ENCODE assay signal across 8 mouse cellular contexts in the genomic region with DNA sequence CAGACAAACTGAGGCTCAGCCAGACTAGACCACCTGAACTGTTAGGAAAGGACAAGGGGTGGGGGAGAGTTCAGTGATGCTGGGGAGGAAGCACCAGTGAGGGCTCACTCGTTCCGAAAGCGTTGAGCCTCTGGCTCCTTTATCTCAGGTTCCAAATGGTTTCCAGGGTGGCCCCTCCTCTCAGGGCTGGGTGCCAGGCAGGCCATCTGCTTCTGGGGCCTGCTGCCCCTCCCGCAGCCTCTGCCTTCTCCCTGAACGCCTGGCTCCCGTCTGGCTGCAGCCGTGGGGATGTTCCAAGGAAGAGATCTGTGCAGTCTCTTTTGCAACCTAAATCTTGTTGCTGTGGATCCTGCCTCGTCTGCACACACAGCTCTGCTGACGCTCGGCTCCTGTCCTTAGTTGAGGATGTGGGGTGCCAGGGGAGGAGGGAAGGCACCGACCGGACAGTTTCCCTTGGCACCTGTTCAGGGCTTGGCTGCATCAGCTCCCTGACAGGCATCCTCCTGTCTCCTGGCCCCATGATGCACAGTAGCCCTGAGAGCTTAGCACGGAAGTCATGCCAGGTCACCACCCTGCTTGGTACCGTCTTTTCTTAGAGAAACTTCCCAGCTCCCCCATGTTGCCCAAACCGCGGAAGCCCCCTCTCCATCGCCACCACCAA. TPM values are rescaled to one million over a fixed set of nuclear protein-coding genes. Genes with fewer than 3 reads are reported as not detected.
DNase-seq lines count a peak whose midpoint lies in the region; ATAC-seq and TF ChIP-seq lines count a peak whose summit lies in the region.

No protein-coding gene starts in this region.

- peak overlapping the region; percentile 18; the same call in 1 of the 2 replicates for H3K4me2 ChIP-seq in embryonic facial prominence, embryonic 14.5 days (ENCODE audit: low read depth, low read length)
- H3K4me2 ChIP-seq in kidney, embryonic 14.5 days (replicated peaks; ENCODE audit: low read depth, low read length), result no peak overlapping the region
- H3K4me2 ChIP-seq in neural tube, embryonic 15.5 days, result peak overlapping the region; percentile 7

- 51% methylated on average over 15 of the region's 17 CpGs for WGBS in embryonic facial prominence, embryonic 14.5 days
- 59% methylated on average over 17 of the region's 17 CpGs for WGBS in kidney, embryonic 14.5 days
- 25% methylated on average over 17 of the region's 17 CpGs for WGBS in liver, adult 2 months
- 44% methylated on average over 17 of the region's 17 CpGs for WGBS in neural tube, embryonic 15.5 days

- H3K9ac ChIP-seq in embryonic facial prominence, embryonic 14.5 days (ENCODE audit: low read depth, low read length), result peak overlapping the region; percentile 22; the same call in 1 of the 2 replicates
- no peak overlapping the region for H3K9ac ChIP-seq in kidney, embryonic 14.5 days (ENCODE audit: low read depth, low read length)
- no peak overlapping the region for H3K9ac ChIP-seq in liver, adult 2 months (ENCODE audit: low read depth, low read length)
- H3K9ac ChIP-seq in neural tube, embryonic 15.5 days (replicated peaks), result no peak overlapping the region

- peak; percentile 47 for ATAC-seq in embryonic facial prominence, embryonic 14.5 days (ENCODE audit: low read depth)
- peak; percentile 12; the same call in 1 of the 2 replicates for ATAC-seq in kidney, embryonic 14.5 days (ENCODE audit: low FRiP score, low TSS enrichment)
- peak; percentile 53; the same call in 1 of the 2 replicates for ATAC-seq in neural tube, embryonic 15.5 days (ENCODE audit: low FRiP score)

- no peaks in the 10 kb centered on the region for H3K36me3 ChIP-seq in embryonic facial prominence, embryonic 14.5 days (ENCODE audit: control insufficient read depth, insufficient read depth, low read length)
- H3K36me3 ChIP-seq in kidney, embryonic 14.5 days (ENCODE audit: control insufficient read depth, insufficient read depth, low read length), result no peaks in the 10 kb centered on the region
- H3K36me3 ChIP-seq in liver, adult 2 months (ENCODE audit: control insufficient read depth, insufficient read depth, low read length), result peaks cover 7% of the 10 kb centered on the region; the same call in 1 of the 2 replicates
- no peaks in the 10 kb centered on the region for H3K36me3 ChIP-seq in neural tube, embryonic 15.5 days

- no peak for TF ChIP-seq CTCF in brain, embryonic 14.5 days (IDR thresholded peaks at IDR 0.05; ENCODE audit: borderline replicate concordance, extremely low read depth, insufficient read depth, insufficient read length)
- TF ChIP-seq CTCF in liver, adult 2 months (IDR thresholded peaks at IDR 0.05; ENCODE audit: low read depth, low read length), result no peak

- peak; percentile 92 for DNase-seq in brain, embryonic 14.5 days (ENCODE audit: low read depth)
- peak; percentile 88 for DNase-seq in embryonic facial prominence, embryonic 14.5 days (ENCODE audit: low spot score)
- DNase-seq in heart, adult 8-10 months (ENCODE audit: low spot score), result peak; percentile 85
- peak; percentile 64 for DNase-seq in liver, adult 2 months (ENCODE audit: extremely low read depth, low read depth, low spot score)
- DNase-seq in urinary bladder, adult 18-20 months (ENCODE audit: low spot score in 2 of 2), result peak; percentile 34 to 79
- no peak for DNase-seq in thymus, postnatal 14 days

- no peak for TF ChIP-seq POLR2A in brain, embryonic 14.5 days (IDR thresholded peaks at IDR 0.05; ENCODE audit: borderline replicate concordance, extremely low read depth, insufficient read depth, insufficient read length, poor library complexity, severe bottlenecking)
- no peak for TF ChIP-seq POLR2A in liver, adult 2 months (IDR thresholded peaks at IDR 0.05; ENCODE audit: extremely low read depth, insufficient read depth, low read length)

- H3K79me2 ChIP-seq in liver, adult 2 months (ENCODE audit: control insufficient read depth, insufficient read depth, low read length), result peaks cover 22% of the 10 kb centered on the region; the same call in 1 of the 2 replicates

- H3K9me3 ChIP-seq in embryonic facial prominence, embryonic 14.5 days (ENCODE audit: control insufficient read depth, low read length), result no peaks in the 10 kb centered on the region
- no peaks in the 10 kb centered on the region for H3K9me3 ChIP-seq in kidney, embryonic 14.5 days (ENCODE audit: control insufficient read depth, low read length)
- H3K9me3 ChIP-seq in neural tube, embryonic 15.5 days (replicated peaks), result no peaks in the 10 kb centered on the region

- no peak overlapping the region for H3K4me3 ChIP-seq in embryonic facial prominence, embryonic 14.5 days (ENCODE audit: low read depth, low read length)
- H3K4me3 ChIP-seq in kidney, embryonic 14.5 days (ENCODE audit: low read length), result no peak overlapping the region
- H3K4me3 ChIP-seq in liver, adult 2 months (ENCODE audit: insufficient read depth, low read depth, low read length), result no peak overlapping the region
- no peak overlapping the region for H3K4me3 ChIP-seq in neural tube, embryonic 15.5 days (replicated peaks)

- peaks cover 37% of the 10 kb centered on the region for H3K4me1 ChIP-seq in embryonic facial prominence, embryonic 14.5 days (ENCODE audit: control insufficient read depth, insufficient read depth, low read length)
- peaks cover 20% of the 10 kb centered on the region; the same call in 1 of the 2 replicates for H3K4me1 ChIP-seq in kidney, embryonic 14.5 days (ENCODE audit: control insufficient read depth, insufficient read depth, low read length)
- peaks cover 24% of the 10 kb centered on the region for H3K4me1 ChIP-seq in liver, adult 2 months (ENCODE audit: control insufficient read depth, insufficient read depth, low read length)
- H3K4me1 ChIP-seq in neural tube, embryonic 15.5 days, result peaks cover 29% of the 10 kb centered on the region

- H3K27me3 ChIP-seq in embryonic facial prominence, embryonic 14.5 days (replicated peaks; ENCODE audit: control insufficient read depth, insufficient read depth, low read length), result no peaks in the 10 kb centered on the region
- no peaks in the 10 kb centered on the region for H3K27me3 ChIP-seq in kidney, embryonic 14.5 days (ENCODE audit: control insufficient read depth, insufficient read depth, low read length)
- no peaks in the 10 kb centered on the region for H3K27me3 ChIP-seq in liver, adult 2 months (ENCODE audit: control insufficient read depth, insufficient read depth, low read length)
- H3K27me3 ChIP-seq in neural tube, embryonic 15.5 days (replicated peaks), result no peaks in the 10 kb centered on the region

- H3K27ac ChIP-seq in embryonic facial prominence, embryonic 14.5 days (replicated peaks; ENCODE audit: low read depth, low read length), result peak overlapping the region; percentile 58
- no peak overlapping the region; the same call in 1 of the 2 replicates for H3K27ac ChIP-seq in kidney, embryonic 14.5 days (ENCODE audit: low read depth, low read length)
- H3K27ac ChIP-seq in liver, adult 2 months (replicated peaks; ENCODE audit: insufficient read depth, low read depth, low read length), result 0 out of 2 replicates have a peak overlapping the region, but pooled peaks have one; percentile 4
- H3K27ac ChIP-seq in neural tube, embryonic 15.5 days (replicated peaks), result peak overlapping the region; percentile 74

RNA-seq across cellular contexts. Expression of gene Mgll, which starts 35.7 kb away (rescaled TPM):
- 8.1 and 8.8 TPM in 2 replicates for polyA plus RNA-seq in brain, embryonic 14.5 days (2012; rRNA removed)
- polyA plus RNA-seq in embryonic facial prominence, embryonic 14.5 days (2014; fragmentation: Nextera tagmentation; extraction: Ambion mirVana), result 29.1 and 30.4 TPM in 2 replicates
- 100 to 1,000 TPM in 2 of 4 experiments, 10 to 100 TPM in 2; 74.8 to 134 (median 102) TPM for total RNA-seq in heart, adult 8-10 months (2022)
- polyA plus RNA-seq in kidney, embryonic 14.5 days (2014; fragmentation: Nextera tagmentation; extraction: Ambion mirVana), result 22.8 and 29.9 TPM in 2 replicates
- 56.2 and 81.3 TPM in 2 replicates for total RNA-seq in liver, adult 2 months (2014; rRNA removed)
- 156 and 158 TPM in 2 replicates for polyA plus RNA-seq in liver, adult 2 months (2012; rRNA removed)
- polyA plus RNA-seq in neural tube, embryonic 15.5 days (2015; fragmentation: Nextera tagmentation; extraction: Ambion mirVana), result 72.1 and 74.7 TPM in 2 replicates
